Mouse (Mus musculus): ENCODE results near the gene C1qtnf3. TPM values are rescaled to one million over a fixed set of nuclear protein-coding genes. Genes with fewer than 3 reads are reported as not detected.

The C1qtnf3 gene
- polyA plus RNA-seq, 1 experiment from 2014 or later = 0.16 TPM

GRCm38 (mm10) chr15:10922570-10922969 is 29.6 kb upstream of the C1qtnf3 start:
- Histone ChIP-seq H3K27ac (replicated peaks in 1 of 2; ENCODE audit: control insufficient read depth in 1 of 2, insufficient read depth in 1 of 2, low read depth in 2 of 2, low read length in 2 of 2) (no peak overlapping the region), H3K4me3 (ENCODE audit: control insufficient read depth in 1 of 2, insufficient read depth in 1 of 2, low read depth in 1 of 2, low read length in 2 of 2) (no peak overlapping the region), H3K27me3 (ENCODE audit: control insufficient read depth, insufficient read depth, low read length) (peaks cover 9% of the 10 kb centered on the region), H3K4me1 (ENCODE audit: control insufficient read depth in 2 of 2, insufficient read depth in 2 of 2, low read length in 2 of 2) (no peaks in the 10 kb centered on the region), H3K36me3 (ENCODE audit: control insufficient read depth, insufficient read depth, low read length) (no peaks in the 10 kb centered on the region), H3K9ac (ENCODE audit: low read length) (no peak overlapping the region), H3K9me3 (ENCODE audit: control insufficient read depth, low read length) (no peaks in the 10 kb centered on the region), H3K4me2 (ENCODE audit: low read length) (no peak overlapping the region)
- 45% methylated on average over 3 of the region's 3 CpGs for WGBS
- no peak for ATAC-seq (ENCODE audit: insufficient number of reproducible peaks, insufficient read depth, low FRiP score, low read depth)

GRCm38 (mm10) chr15:10923076-10923995 is 28.8 kb upstream of the C1qtnf3 start:
- H3K4me2 ChIP-seq (ENCODE audit: low read length) = no peak overlapping the region
- H3K36me3 ChIP-seq (ENCODE audit: control insufficient read depth, insufficient read depth, low read length) = no peaks in the 10 kb centered on the region
- H3K27ac ChIP-seq (replicated peaks in 1 of 2; ENCODE audit: control insufficient read depth in 1 of 2, insufficient read depth in 1 of 2, low read depth in 2 of 2, low read length in 2 of 2) = no peak overlapping the region
- no peaks in the 10 kb centered on the region for H3K9me3 ChIP-seq (ENCODE audit: control insufficient read depth, low read length)
- ATAC-seq (ENCODE audit: insufficient number of reproducible peaks, insufficient read depth, low FRiP score, low read depth) = no peak
- no peak overlapping the region for H3K4me3 ChIP-seq (ENCODE audit: control insufficient read depth in 1 of 2, insufficient read depth in 1 of 2, low read depth in 1 of 2, low read length in 2 of 2)
- H3K4me1 ChIP-seq (ENCODE audit: control insufficient read depth in 2 of 2, insufficient read depth in 2 of 2, low read length in 2 of 2) = no peaks in the 10 kb centered on the region
- H3K9ac ChIP-seq (ENCODE audit: low read length) = no peak overlapping the region
- 57% methylated on average over 4 of the region's 4 CpGs for WGBS
- H3K27me3 ChIP-seq (ENCODE audit: control insufficient read depth, insufficient read depth, low read length) = peaks cover 9% of the 10 kb centered on the region

DNA sequence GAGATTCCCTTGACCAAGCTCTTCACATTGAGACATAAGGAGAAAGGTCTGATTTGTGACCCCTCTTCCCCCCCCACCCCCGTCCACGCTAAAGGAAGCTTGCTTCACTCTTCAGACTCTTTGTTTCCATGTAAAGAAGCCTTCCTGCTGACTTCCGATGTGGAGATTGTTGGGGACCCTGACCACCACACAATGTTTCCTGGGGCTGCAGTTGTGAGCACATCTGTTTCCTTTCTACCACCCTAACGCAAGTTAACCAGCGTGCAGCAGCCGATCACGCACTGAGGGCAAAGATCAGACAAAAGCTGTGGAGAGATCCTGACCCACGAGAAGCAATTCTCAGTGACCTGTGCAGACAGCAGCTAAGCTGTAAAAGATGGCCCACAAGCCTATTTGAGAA is 24.8 kb upstream of the C1qtnf3 start:
- Histone ChIP-seq H3K4me2 (ENCODE audit: low read length) (no peak overlapping the region), H3K4me3 (ENCODE audit: control insufficient read depth in 1 of 2, insufficient read depth in 1 of 2, low read depth in 1 of 2, low read length in 2 of 2) (no peak overlapping the region), H3K4me1 (ENCODE audit: control insufficient read depth in 2 of 2, insufficient read depth in 2 of 2, low read length in 2 of 2) (no peaks in the 10 kb centered on the region), H3K36me3 (ENCODE audit: control insufficient read depth, insufficient read depth, low read length) (no peaks in the 10 kb centered on the region), H3K9me3 (ENCODE audit: control insufficient read depth, low read length) (no peaks in the 10 kb centered on the region), H3K27ac (replicated peaks in 1 of 2; ENCODE audit: control insufficient read depth in 1 of 2, insufficient read depth in 1 of 2, low read depth in 2 of 2, low read length in 2 of 2) (no peak overlapping the region), H3K27me3 (ENCODE audit: control insufficient read depth, insufficient read depth, low read length) (no peaks in the 10 kb centered on the region), H3K9ac (ENCODE audit: low read length) (no peak overlapping the region)
- no peak for ATAC-seq (ENCODE audit: insufficient number of reproducible peaks, insufficient read depth, low FRiP score, low read depth)
- WGBS = 69% methylated on average over 8 of the region's 8 CpGs

DNA sequence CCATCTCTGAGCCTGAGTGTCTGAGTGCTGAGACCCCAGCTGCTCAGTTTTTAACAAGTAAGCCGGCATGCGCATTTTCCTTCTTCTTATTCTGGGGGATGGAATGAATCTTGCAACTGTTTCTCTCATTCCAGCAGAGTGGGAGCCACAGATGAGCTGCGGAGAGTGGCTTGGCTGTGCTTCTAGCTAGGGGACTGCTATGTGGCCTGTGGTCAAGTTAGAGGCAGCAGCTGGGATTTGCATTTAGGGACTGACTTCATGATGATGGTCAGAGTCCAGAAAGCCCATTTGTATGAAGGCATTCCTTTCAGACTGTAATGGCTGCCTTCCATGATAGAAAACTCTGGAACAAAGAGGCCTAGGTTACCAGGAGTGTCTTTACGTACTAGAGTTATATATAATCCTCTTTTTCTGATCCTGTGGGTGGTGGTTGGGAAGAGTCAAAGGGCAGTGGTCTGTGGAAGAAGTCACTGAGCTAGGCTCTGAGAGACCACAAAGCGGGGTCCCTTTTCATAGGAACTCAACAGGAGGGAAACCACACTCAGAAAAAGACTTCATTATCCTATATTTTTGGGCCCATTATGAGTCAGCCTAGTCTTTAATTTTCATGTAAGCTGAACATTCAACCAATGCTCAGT is 23.4 kb upstream of the C1qtnf3 start:
- 85% methylated on average over 5 of the region's 5 CpGs for WGBS
- H3K27ac ChIP-seq (replicated peaks in 1 of 2; ENCODE audit: control insufficient read depth in 1 of 2, insufficient read depth in 1 of 2, low read depth in 2 of 2, low read length in 2 of 2) = no peak overlapping the region
- no peak for ATAC-seq (ENCODE audit: insufficient number of reproducible peaks, insufficient read depth, low FRiP score, low read depth)

GRCm38 (mm10) chr15:10933930-10934329 is 18.2 kb upstream of the C1qtnf3 start:
- no peak for ATAC-seq (ENCODE audit: insufficient number of reproducible peaks, insufficient read depth, low FRiP score, low read depth)
- Histone ChIP-seq H3K27ac (replicated peaks in 1 of 2; ENCODE audit: control insufficient read depth in 1 of 2, insufficient read depth in 1 of 2, low read depth in 2 of 2, low read length in 2 of 2) (no peak overlapping the region), H3K4me3 (ENCODE audit: control insufficient read depth in 1 of 2, insufficient read depth in 1 of 2, low read depth in 1 of 2, low read length in 2 of 2) (no peak overlapping the region), H3K9ac (ENCODE audit: low read length) (no peak overlapping the region), H3K36me3 (ENCODE audit: control insufficient read depth, insufficient read depth, low read length) (no peaks in the 10 kb centered on the region), H3K27me3 (ENCODE audit: control insufficient read depth, insufficient read depth, low read length) (no peaks in the 10 kb centered on the region), H3K9me3 (ENCODE audit: control insufficient read depth, low read length) (no peaks in the 10 kb centered on the region), H3K4me1 (ENCODE audit: control insufficient read depth in 2 of 2, insufficient read depth in 2 of 2, low read length in 2 of 2) (no peaks in the 10 kb centered on the region), H3K4me2 (ENCODE audit: low read length) (no peak overlapping the region)
- 48% methylated on average over 1 of the region's 1 CpGs for WGBS

More for the DNA sequence above, 23.4 kb upstream of the C1qtnf3 start:
- Histone ChIP-seq H3K4me1 (ENCODE audit: control insufficient read depth in 2 of 2, insufficient read depth in 2 of 2, low read length in 2 of 2) (no peaks in the 10 kb centered on the region), H3K9ac (ENCODE audit: low read length) (no peak overlapping the region), H3K4me2 (ENCODE audit: low read length) (no peak overlapping the region), H3K4me3 (ENCODE audit: control insufficient read depth in 1 of 2, insufficient read depth in 1 of 2, low read depth in 1 of 2, low read length in 2 of 2) (no peak overlapping the region), H3K27me3 (ENCODE audit: control insufficient read depth, insufficient read depth, low read length) (no peaks in the 10 kb centered on the region), H3K9me3 (ENCODE audit: control insufficient read depth, low read length) (no peaks in the 10 kb centered on the region), H3K36me3 (ENCODE audit: control insufficient read depth, insufficient read depth, low read length) (no peaks in the 10 kb centered on the region)

DNA sequence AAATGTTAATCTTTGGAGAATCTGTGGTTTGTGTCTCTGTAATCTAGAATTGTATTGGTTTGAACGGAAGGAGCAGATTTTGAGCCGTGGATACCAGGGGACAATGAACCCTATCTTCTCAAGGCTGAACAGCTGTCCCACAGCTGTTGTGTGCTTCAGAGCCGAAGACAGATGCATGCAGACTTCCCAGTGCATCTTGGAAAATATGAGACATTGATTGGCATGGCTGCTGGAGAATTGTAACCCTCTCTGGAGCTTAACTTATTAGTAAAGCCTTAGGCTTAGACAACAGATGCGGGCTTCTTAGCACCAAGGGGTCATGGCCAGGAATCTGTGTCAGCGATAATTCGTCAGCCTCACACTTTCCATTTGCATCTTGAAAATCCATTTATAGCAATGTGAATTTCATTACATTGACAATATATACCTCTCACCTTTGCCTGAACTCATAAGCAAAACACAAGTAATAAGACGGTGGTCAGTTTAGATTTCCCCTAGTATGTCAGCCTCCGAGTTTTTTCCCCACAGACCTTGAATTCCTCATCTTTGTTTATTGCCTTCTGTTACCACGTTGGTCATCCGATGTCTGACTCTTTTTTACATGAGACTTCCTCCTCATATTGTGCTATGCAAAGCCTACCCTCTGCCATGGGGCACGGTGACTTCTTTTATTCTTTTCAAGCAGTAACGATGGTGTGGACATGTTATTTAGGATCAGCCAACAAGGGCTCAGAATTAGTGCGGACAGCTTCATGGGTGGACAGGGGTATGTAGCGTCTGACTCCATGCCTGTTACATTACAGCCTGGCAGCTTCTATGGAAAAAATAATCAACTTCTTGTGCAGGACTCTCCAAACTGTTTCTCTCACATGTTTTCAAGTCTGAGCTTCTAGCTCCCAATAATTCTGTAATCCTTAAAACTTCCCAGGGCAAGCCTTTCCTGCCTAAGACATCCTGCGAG is 11.7 kb upstream of the C1qtnf3 start:
- Histone ChIP-seq H3K4me2 (ENCODE audit: low read length) (no peak overlapping the region), H3K27ac (replicated peaks in 1 of 2; ENCODE audit: control insufficient read depth in 1 of 2, insufficient read depth in 1 of 2, low read depth in 2 of 2, low read length in 2 of 2) (no peak overlapping the region), H3K4me1 (ENCODE audit: control insufficient read depth in 2 of 2, insufficient read depth in 2 of 2, low read length in 2 of 2) (no peaks in the 10 kb centered on the region), H3K27me3 (ENCODE audit: control insufficient read depth, insufficient read depth, low read length) (no peaks in the 10 kb centered on the region), H3K9me3 (ENCODE audit: control insufficient read depth, low read length) (no peaks in the 10 kb centered on the region), H3K9ac (ENCODE audit: low read length) (no peak overlapping the region), H3K4me3 (ENCODE audit: control insufficient read depth in 1 of 2, insufficient read depth in 1 of 2, low read depth in 1 of 2, low read length in 2 of 2) (no peak overlapping the region), H3K36me3 (ENCODE audit: control insufficient read depth, insufficient read depth, low read length) (no peaks in the 10 kb centered on the region)
- WGBS = 71% methylated on average over 15 of the region's 15 CpGs
- ATAC-seq (ENCODE audit: insufficient number of reproducible peaks, insufficient read depth, low FRiP score, low read depth) = no peak

GRCm38 (mm10) chr15:10941901-10942300 is 10.2 kb upstream of the C1qtnf3 start:
- no peak for ATAC-seq (ENCODE audit: insufficient number of reproducible peaks, insufficient read depth, low FRiP score, low read depth)
- Histone ChIP-seq H3K4me2 (ENCODE audit: low read length) (no peak overlapping the region), H3K9me3 (ENCODE audit: control insufficient read depth, low read length) (no peaks in the 10 kb centered on the region), H3K9ac (ENCODE audit: low read length) (no peak overlapping the region), H3K4me3 (ENCODE audit: control insufficient read depth in 1 of 2, insufficient read depth in 1 of 2, low read depth in 1 of 2, low read length in 2 of 2) (no peak overlapping the region), H3K4me1 (ENCODE audit: control insufficient read depth in 2 of 2, insufficient read depth in 2 of 2, low read length in 2 of 2) (no peaks in the 10 kb centered on the region), H3K27ac (replicated peaks in 1 of 2; ENCODE audit: control insufficient read depth in 1 of 2, insufficient read depth in 1 of 2, low read depth in 2 of 2, low read length in 2 of 2) (no peak overlapping the region), H3K36me3 (ENCODE audit: control insufficient read depth, insufficient read depth, low read length) (no peaks in the 10 kb centered on the region), H3K27me3 (ENCODE audit: control insufficient read depth, insufficient read depth, low read length) (no peaks in the 10 kb centered on the region)
- WGBS = 71% methylated on average over 6 of the region's 6 CpGs
